In genomic region chr4:127734641-127735040, GRCm38 (mm10) we compare ENCODE assay signal across 18 mouse cellular contexts.
DNase-seq lines count a peak whose midpoint lies in the region; ATAC-seq lines count a peak whose summit lies in the region.
"Had no signal": no experiment of that assay in that cellular context is flagged by ENCODE, and none has a peak within 500 bp of the region (broad histone marks: within the 10 kb centered on the region; RNA-seq: fewer than 3 reads in every experiment).

No protein-coding gene starts in this region.

- H3K27ac ChIP-seq in forebrain, embryonic 13.5 days, result peak overlapping the region; percentile 51
- no peak overlapping the region for H3K27ac ChIP-seq in forebrain, embryonic 12.5 days
- H3K27ac ChIP-seq in midbrain, embryonic 12.5 days (replicated peaks), result 0 out of 2 replicates have a peak overlapping the region, but pooled peaks have one; percentile 30
- no peak overlapping the region for H3K27ac ChIP-seq in midbrain, embryonic 11.5 days (ENCODE audit: low read depth, low read length)
- H3K27ac ChIP-seq in embryonic facial prominence, embryonic 10.5 days (replicated peaks), result no peak overlapping the region
- no peak overlapping the region for H3K27ac ChIP-seq in limb, embryonic 10.5 days
- H3K27ac ChIP-seq: heart, embryonic 15.5 days; kidney, embryonic 15.5 days; lung, embryonic 15.5 days had no signal

- H3K4me1 ChIP-seq in forebrain, embryonic 13.5 days, result peaks cover 15% of the 10 kb centered on the region
- peaks cover 5% of the 10 kb centered on the region; the same call in 1 of the 2 replicates for H3K4me1 ChIP-seq in forebrain, embryonic 12.5 days
- peaks cover 7% of the 10 kb centered on the region; the same call in 1 of the 2 replicates for H3K4me1 ChIP-seq in midbrain, embryonic 12.5 days
- no peaks in the 10 kb centered on the region for H3K4me1 ChIP-seq in midbrain, embryonic 11.5 days (ENCODE audit: control insufficient read depth, insufficient read depth, low read length)
- H3K4me1 ChIP-seq in embryonic facial prominence, embryonic 10.5 days, result peaks cover 6% of the 10 kb centered on the region; the same call in 1 of the 2 replicates
- peaks cover 11% of the 10 kb centered on the region for H3K4me1 ChIP-seq in limb, embryonic 10.5 days
- H3K4me1 ChIP-seq: heart, embryonic 15.5 days; kidney, embryonic 15.5 days; lung, embryonic 15.5 days had no signal

- DNase-seq in midbrain, embryonic 11.5 days (ENCODE audit: low spot score, missing footprints), result no peak
- DNase-seq in embryonic facial prominence, embryonic 10.5 days (ENCODE audit: low spot score), result peak; percentile 16
- DNase-seq in limb, embryonic 10.5 days (ENCODE audit: low spot score), result peak; percentile 38
- no peak for DNase-seq in gastrocnemius, postnatal 10 days
- DNase-seq in adrenal gland, postnatal 36 days, result no peak
- DNase-seq: adrenal gland, postnatal 25 days; cerebellum, postnatal 36 days; liver; right cerebral cortex, postnatal 25 days had no signal

- no peak overlapping the region for H3K4me2 ChIP-seq in forebrain, embryonic 13.5 days
- no peak overlapping the region for H3K4me2 ChIP-seq in forebrain, embryonic 12.5 days
- no peak overlapping the region for H3K4me2 ChIP-seq in midbrain, embryonic 12.5 days (replicated peaks)
- no peak overlapping the region for H3K4me2 ChIP-seq in midbrain, embryonic 11.5 days
- H3K4me2 ChIP-seq: heart, embryonic 15.5 days; kidney, embryonic 15.5 days; lung, embryonic 15.5 days had no signal

- no peaks in the 10 kb centered on the region for H3K27me3 ChIP-seq in forebrain, embryonic 13.5 days
- H3K27me3 ChIP-seq in forebrain, embryonic 12.5 days, result peaks cover 9% of the 10 kb centered on the region; the same call in 1 of the 2 replicates
- no peaks in the 10 kb centered on the region for H3K27me3 ChIP-seq in midbrain, embryonic 12.5 days
- no peaks in the 10 kb centered on the region for H3K27me3 ChIP-seq in midbrain, embryonic 11.5 days (ENCODE audit: control insufficient read depth, insufficient read depth, low read length)
- no peaks in the 10 kb centered on the region for H3K27me3 ChIP-seq in embryonic facial prominence, embryonic 10.5 days (replicated peaks; ENCODE audit: low read depth, poor library complexity, severe bottlenecking)
- H3K27me3 ChIP-seq in limb, embryonic 10.5 days (ENCODE audit: low read depth, poor library complexity, severe bottlenecking), result no peaks in the 10 kb centered on the region
- H3K27me3 ChIP-seq: heart, embryonic 15.5 days; kidney, embryonic 15.5 days; lung, embryonic 15.5 days had no signal

- no peak overlapping the region for H3K4me3 ChIP-seq in forebrain, embryonic 13.5 days
- H3K4me3 ChIP-seq in forebrain, embryonic 12.5 days (replicated peaks), result no peak overlapping the region
- H3K4me3 ChIP-seq in midbrain, embryonic 12.5 days, result no peak overlapping the region
- H3K4me3 ChIP-seq in midbrain, embryonic 11.5 days (ENCODE audit: low read depth, low read length), result no peak overlapping the region
- no peak overlapping the region for H3K4me3 ChIP-seq in embryonic facial prominence, embryonic 10.5 days
- no peak overlapping the region for H3K4me3 ChIP-seq in limb, embryonic 10.5 days
- H3K4me3 ChIP-seq: heart, embryonic 15.5 days; kidney, embryonic 15.5 days; lung, embryonic 15.5 days; myocyte had no signal

- no peaks in the 10 kb centered on the region for H3K36me3 ChIP-seq in forebrain, embryonic 13.5 days (ENCODE audit: poor library complexity, severe bottlenecking)
- H3K36me3 ChIP-seq in forebrain, embryonic 12.5 days (replicated peaks), result no peaks in the 10 kb centered on the region
- no peaks in the 10 kb centered on the region for H3K36me3 ChIP-seq in midbrain, embryonic 12.5 days
- no peaks in the 10 kb centered on the region for H3K36me3 ChIP-seq in midbrain, embryonic 11.5 days (ENCODE audit: control insufficient read depth, insufficient read depth, low read length)
- no peaks in the 10 kb centered on the region for H3K36me3 ChIP-seq in embryonic facial prominence, embryonic 10.5 days (replicated peaks)
- no peaks in the 10 kb centered on the region for H3K36me3 ChIP-seq in limb, embryonic 10.5 days
- H3K36me3 ChIP-seq: heart, embryonic 15.5 days; kidney, embryonic 15.5 days; lung, embryonic 15.5 days had no signal

- no peaks in the 10 kb centered on the region for H3K9me3 ChIP-seq in forebrain, embryonic 13.5 days (replicated peaks)
- 0 out of 2 replicates have a peak, but pooled peaks cover 4% of the 10 kb centered on the region for H3K9me3 ChIP-seq in forebrain, embryonic 12.5 days
- no peaks in the 10 kb centered on the region for H3K9me3 ChIP-seq in midbrain, embryonic 12.5 days
- no peaks in the 10 kb centered on the region for H3K9me3 ChIP-seq in midbrain, embryonic 11.5 days (ENCODE audit: control insufficient read depth, low read length)
- H3K9me3 ChIP-seq in embryonic facial prominence, embryonic 10.5 days, result no peaks in the 10 kb centered on the region
- no peaks in the 10 kb centered on the region for H3K9me3 ChIP-seq in limb, embryonic 10.5 days (replicated peaks)
- H3K9me3 ChIP-seq: heart, embryonic 15.5 days; kidney, embryonic 15.5 days; lung, embryonic 15.5 days had no signal

- H3K9ac ChIP-seq in forebrain, embryonic 13.5 days, result no peak overlapping the region
- H3K9ac ChIP-seq in forebrain, embryonic 12.5 days, result no peak overlapping the region
- no peak overlapping the region for H3K9ac ChIP-seq in midbrain, embryonic 12.5 days (replicated peaks)
- no peak overlapping the region for H3K9ac ChIP-seq in midbrain, embryonic 11.5 days (ENCODE audit: low read length)
- H3K9ac ChIP-seq: heart, embryonic 15.5 days; kidney, embryonic 15.5 days; lung, embryonic 15.5 days had no signal

- 25% methylated on average over 8 of the region's 8 CpGs for WGBS in forebrain, embryonic 13.5 days
- WGBS in forebrain, embryonic 12.5 days, result 41% methylated on average over 8 of the region's 8 CpGs
- WGBS in midbrain, embryonic 12.5 days, result 39% methylated on average over 8 of the region's 8 CpGs
- WGBS in midbrain, embryonic 11.5 days, result 45% methylated on average over 8 of the region's 8 CpGs
- 49% methylated on average over 8 of the region's 8 CpGs for WGBS in embryonic facial prominence, embryonic 10.5 days
- 56% methylated on average over 8 of the region's 8 CpGs for WGBS in limb, embryonic 10.5 days

- peak; percentile 45; the same call in 1 of the 2 replicates for ATAC-seq in forebrain, embryonic 13.5 days
- no peak for ATAC-seq in forebrain, embryonic 12.5 days (ENCODE audit: low FRiP score)
- no peak for ATAC-seq in midbrain, embryonic 12.5 days (ENCODE audit: low FRiP score, low read depth)
- ATAC-seq in midbrain, embryonic 11.5 days (ENCODE audit: low FRiP score), result no peak
- ATAC-seq: activated CD4-positive, CD25-positive, alpha-beta regulatory T cell, adult 4 months; inflammation-experienced regulatory T-cells, adult 6 months had no signal

Comparison
In these comparisons a context has a peak if more than half of its experiments do, and no peak if none do; other contexts are left out.
1. H3K27ac ChIP-seq: peak in forebrain, embryonic 13.5 days (single experiment) and midbrain, embryonic 12.5 days (single experiment); none in forebrain, embryonic 12.5 days (single experiment), midbrain, embryonic 11.5 days (single experiment), embryonic facial prominence, embryonic 10.5 days (single experiment) and limb, embryonic 10.5 days (single experiment).
2. DNase-seq: peak in embryonic facial prominence, embryonic 10.5 days (single experiment) and limb, embryonic 10.5 days (single experiment); none in midbrain, embryonic 11.5 days (single experiment), gastrocnemius, postnatal 10 days (single experiment) and adrenal gland, postnatal 36 days (0 of 2).